Mouse (Mus musculus): ENCODE results near the gene Cnn1. TPM values are rescaled to one million over a fixed set of nuclear protein-coding genes. Genes with fewer than 3 reads are reported as not detected.

The Cnn1 gene
- total and polyA plus RNA-seq, 2 experiments from 2014 or later, result 41.3 to 305 TPM

DNA sequence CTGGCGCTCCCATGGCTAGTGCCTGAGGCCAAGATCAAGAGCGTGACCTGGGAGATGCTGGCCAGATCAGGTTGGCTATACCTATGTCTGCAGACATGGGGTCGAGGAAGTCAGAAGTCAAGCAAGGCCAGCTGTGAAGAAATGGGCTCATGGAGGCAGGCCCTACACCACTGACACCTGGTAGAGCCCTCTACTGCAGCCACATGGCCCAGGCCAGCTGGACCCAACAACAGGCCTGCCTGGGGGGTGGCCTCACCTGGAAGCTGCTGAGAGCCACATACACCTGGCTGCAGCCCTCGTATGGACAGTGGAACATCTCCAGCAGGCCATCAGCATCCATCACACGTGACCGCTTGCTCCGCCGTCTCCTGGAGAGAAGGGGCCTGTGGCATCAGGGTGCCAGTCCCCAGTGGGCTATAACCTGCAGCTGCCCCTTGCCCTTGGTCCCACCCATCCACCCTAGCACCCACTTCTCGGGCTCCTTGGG is 41.9 kb upstream of the Cnn1 start:
- WGBS, result 85% methylated on average over 9 of the region's 9 CpGs
- no peak overlapping the region for H3K4me2 ChIP-seq (ENCODE audit: low read depth, low read length)
- no peak for ATAC-seq (ENCODE audit: insufficient read depth, low read depth)

DNA sequence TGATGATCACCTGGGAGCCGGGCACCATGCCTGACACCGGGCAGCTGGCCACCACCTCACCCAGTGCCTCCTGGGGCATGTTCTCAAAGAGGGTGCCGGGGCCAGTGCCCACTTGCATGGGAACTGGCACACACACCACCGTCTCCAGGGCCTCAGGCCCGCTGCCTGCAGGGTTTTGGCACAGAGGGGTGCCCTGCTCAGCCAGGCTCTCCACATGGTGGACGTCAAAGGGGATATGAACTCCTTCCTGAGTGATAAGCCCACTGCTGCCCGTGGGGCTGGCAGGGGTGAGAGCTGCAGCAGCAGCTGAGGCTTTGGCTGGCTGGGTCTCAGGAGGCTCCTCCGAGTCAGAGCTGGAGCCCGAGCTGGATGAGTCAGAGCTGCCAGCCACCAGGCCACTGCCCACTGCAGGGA is 41.0 kb upstream of the Cnn1 start:
- H3K27me3 ChIP-seq (ENCODE audit: control insufficient read depth, insufficient read depth, low read length), result peaks cover 28% of the 10 kb centered on the region
- H3K9ac ChIP-seq (replicated peaks; ENCODE audit: low read depth, low read length), result no peak overlapping the region
- peaks cover 45% of the 10 kb centered on the region for H3K36me3 ChIP-seq (replicated peaks; ENCODE audit: control insufficient read depth, insufficient read depth, low read length)
- ATAC-seq (ENCODE audit: insufficient read depth, low read depth) (no peak), DNase-seq (ENCODE audit: low spot score) (no peak)
- no peak overlapping the region for H3K4me2 ChIP-seq (ENCODE audit: low read depth, low read length)
- no peak overlapping the region for H3K27ac ChIP-seq (ENCODE audit: low read depth)
- no peak overlapping the region for H3K4me3 ChIP-seq (ENCODE audit: low read depth, low read length)
- no peaks in the 10 kb centered on the region for H3K9me3 ChIP-seq (replicated peaks; ENCODE audit: control insufficient read depth, low read length)
- H3K4me1 ChIP-seq (ENCODE audit: control insufficient read depth, insufficient read depth), result peaks cover 5% of the 10 kb centered on the region; the same call in 1 of the 2 replicates
- WGBS, result 77% methylated on average over 9 of the region's 9 CpGs
- TF ChIP-seq CTCF (IDR thresholded peaks at IDR 0.05; ENCODE audit: low read depth) (no peak), EP300 (IDR thresholded peaks at IDR 0.05; ENCODE audit: low read depth) (no peak)

More for the DNA sequence above, 41.9 kb upstream of the Cnn1 start:
- TF ChIP-seq CTCF (IDR thresholded peaks at IDR 0.05; ENCODE audit: low read depth) (no peak), EP300 (IDR thresholded peaks at IDR 0.05; ENCODE audit: low read depth) (no peak)
- H3K4me1 ChIP-seq (ENCODE audit: control insufficient read depth, insufficient read depth), result peaks cover 5% of the 10 kb centered on the region; the same call in 1 of the 2 replicates
- peaks cover 37% of the 10 kb centered on the region for H3K27me3 ChIP-seq (ENCODE audit: control insufficient read depth, insufficient read depth, low read length)
- H3K4me3 ChIP-seq (ENCODE audit: low read depth, low read length), result no peak overlapping the region
- H3K36me3 ChIP-seq (replicated peaks; ENCODE audit: control insufficient read depth, insufficient read depth, low read length), result peaks cover 37% of the 10 kb centered on the region
- H3K9ac ChIP-seq (replicated peaks; ENCODE audit: low read depth, low read length), result no peak overlapping the region
- H3K27ac ChIP-seq (ENCODE audit: low read depth), result no peak overlapping the region
- no peak for DNase-seq (ENCODE audit: low spot score)
- no peaks in the 10 kb centered on the region for H3K9me3 ChIP-seq (replicated peaks; ENCODE audit: control insufficient read depth, low read length)

DNA sequence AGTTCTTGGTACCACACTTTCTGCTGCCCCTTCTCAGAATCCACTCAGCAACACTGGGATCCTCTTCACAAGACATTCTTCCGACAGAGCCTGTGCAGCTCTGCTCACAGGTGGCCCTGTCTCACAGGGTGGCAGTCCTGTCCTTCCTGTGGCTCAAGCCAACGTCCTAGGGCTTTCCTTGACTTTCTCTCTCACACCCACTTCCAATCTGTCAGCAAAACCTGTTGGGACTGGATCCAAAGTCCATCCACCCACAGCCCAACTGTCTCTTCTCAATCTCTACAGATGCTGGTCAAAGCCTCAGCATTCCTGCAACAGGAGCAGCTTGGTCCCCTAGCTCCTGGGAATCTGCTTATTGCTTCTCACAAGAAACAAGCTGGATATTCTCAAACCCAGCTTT is 37.7 kb upstream of the Cnn1 start:
- H3K4me1 ChIP-seq (ENCODE audit: control insufficient read depth, insufficient read depth), result no peaks in the 10 kb centered on the region
- H3K36me3 ChIP-seq (replicated peaks; ENCODE audit: control insufficient read depth, insufficient read depth, low read length), result peaks cover 75% of the 10 kb centered on the region
- no peak for ATAC-seq (ENCODE audit: insufficient read depth, low read depth)
- TF ChIP-seq CTCF (IDR thresholded peaks at IDR 0.05; ENCODE audit: low read depth), result no peak
- TF ChIP-seq EP300 (IDR thresholded peaks at IDR 0.05; ENCODE audit: low read depth), result no peak
- no peak overlapping the region for H3K4me2 ChIP-seq (ENCODE audit: low read depth, low read length)
- no peak for DNase-seq (ENCODE audit: low spot score)
- no peak overlapping the region for H3K9ac ChIP-seq (replicated peaks; ENCODE audit: low read depth, low read length)
- no peaks in the 10 kb centered on the region for H3K9me3 ChIP-seq (replicated peaks; ENCODE audit: control insufficient read depth, low read length)
- 63% methylated on average over 2 of the region's 2 CpGs for WGBS
- no peak overlapping the region for H3K4me3 ChIP-seq (ENCODE audit: low read depth, low read length)
- H3K27ac ChIP-seq (ENCODE audit: low read depth), result no peak overlapping the region
- no peaks in the 10 kb centered on the region for H3K27me3 ChIP-seq (ENCODE audit: control insufficient read depth, insufficient read depth, low read length)

DNA sequence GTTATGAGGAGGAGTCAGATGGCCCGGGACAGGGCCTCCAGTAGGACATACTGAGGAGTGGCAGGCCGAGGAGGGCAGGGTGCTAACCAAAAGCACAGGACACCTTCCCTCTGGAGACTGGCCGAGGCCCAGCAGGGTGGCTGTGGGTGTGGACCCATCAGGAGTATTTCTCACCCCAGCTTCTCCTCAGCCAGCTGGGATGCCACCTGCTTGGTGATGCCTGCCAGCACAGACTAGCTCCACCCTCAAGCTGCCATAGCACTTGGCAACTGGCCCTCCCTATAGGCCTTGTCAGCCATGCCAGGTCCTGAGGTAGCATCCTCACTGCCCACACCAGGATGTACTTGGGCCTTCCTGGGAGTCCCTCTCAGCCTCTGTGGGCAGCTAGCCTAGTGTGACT is 34.7 kb upstream of the Cnn1 start:
- Histone ChIP-seq H3K4me3 (ENCODE audit: low read depth, low read length) (no peak overlapping the region), H3K36me3 (replicated peaks; ENCODE audit: control insufficient read depth, insufficient read depth, low read length) (peaks cover 74% of the 10 kb centered on the region), H3K27me3 (ENCODE audit: control insufficient read depth, insufficient read depth, low read length) (no peaks in the 10 kb centered on the region), H3K4me1 (ENCODE audit: control insufficient read depth, insufficient read depth) (no peaks in the 10 kb centered on the region), H3K4me2 (ENCODE audit: low read depth, low read length) (no peak overlapping the region), H3K27ac (ENCODE audit: low read depth) (no peak overlapping the region), H3K9me3 (replicated peaks; ENCODE audit: control insufficient read depth, low read length) (no peaks in the 10 kb centered on the region), H3K9ac (replicated peaks; ENCODE audit: low read depth, low read length) (no peak overlapping the region)
- DNase-seq (ENCODE audit: low spot score) (no peak), ATAC-seq (ENCODE audit: insufficient read depth, low read depth) (no peak)
- no peak for TF ChIP-seq CTCF (IDR thresholded peaks at IDR 0.05; ENCODE audit: low read depth)
- 88% methylated on average over 3 of the region's 3 CpGs for WGBS

DNA sequence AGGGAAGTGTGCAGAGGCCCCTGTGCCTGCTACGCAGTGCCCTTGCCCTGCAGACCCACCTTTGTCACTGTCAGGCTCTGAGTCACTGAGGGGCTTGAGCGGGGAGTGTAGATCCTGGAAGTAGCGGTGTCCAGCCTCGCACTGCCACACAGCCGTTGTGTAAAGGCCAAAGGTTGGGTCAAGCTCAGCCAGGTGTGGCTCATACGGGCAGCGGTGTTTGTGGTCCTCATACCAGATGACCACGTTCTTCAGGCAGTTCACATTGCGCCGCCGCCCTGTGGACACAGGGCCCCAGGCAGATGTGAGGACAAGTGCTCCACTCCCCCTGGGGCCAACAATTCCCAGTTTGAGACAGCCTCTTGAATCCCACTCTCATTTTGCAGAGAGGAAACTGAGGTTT is 33.4 kb upstream of the Cnn1 start:
- no peaks in the 10 kb centered on the region; the same call in 1 of the 2 replicates for H3K4me1 ChIP-seq (ENCODE audit: control insufficient read depth, insufficient read depth)
- H3K4me2 ChIP-seq (ENCODE audit: low read depth, low read length), result no peak overlapping the region
- WGBS, result 96% methylated on average over 11 of the region's 11 CpGs
- DNase-seq (ENCODE audit: low spot score) (no peak), ATAC-seq (ENCODE audit: insufficient read depth, low read depth) (no peak)
- no peak overlapping the region for H3K27ac ChIP-seq (ENCODE audit: low read depth)
- H3K27me3 ChIP-seq (ENCODE audit: control insufficient read depth, insufficient read depth, low read length), result no peaks in the 10 kb centered on the region
- H3K36me3 ChIP-seq (replicated peaks; ENCODE audit: control insufficient read depth, insufficient read depth, low read length), result peaks cover 70% of the 10 kb centered on the region
- no peak overlapping the region for H3K4me3 ChIP-seq (ENCODE audit: low read depth, low read length)
- no peak overlapping the region for H3K9ac ChIP-seq (replicated peaks; ENCODE audit: low read depth, low read length)
- H3K9me3 ChIP-seq (replicated peaks; ENCODE audit: control insufficient read depth, low read length), result no peaks in the 10 kb centered on the region
- no peak for TF ChIP-seq CTCF (IDR thresholded peaks at IDR 0.05; ENCODE audit: low read depth)
- TF ChIP-seq EP300 (IDR thresholded peaks at IDR 0.05; ENCODE audit: low read depth), result no peak

DNA sequence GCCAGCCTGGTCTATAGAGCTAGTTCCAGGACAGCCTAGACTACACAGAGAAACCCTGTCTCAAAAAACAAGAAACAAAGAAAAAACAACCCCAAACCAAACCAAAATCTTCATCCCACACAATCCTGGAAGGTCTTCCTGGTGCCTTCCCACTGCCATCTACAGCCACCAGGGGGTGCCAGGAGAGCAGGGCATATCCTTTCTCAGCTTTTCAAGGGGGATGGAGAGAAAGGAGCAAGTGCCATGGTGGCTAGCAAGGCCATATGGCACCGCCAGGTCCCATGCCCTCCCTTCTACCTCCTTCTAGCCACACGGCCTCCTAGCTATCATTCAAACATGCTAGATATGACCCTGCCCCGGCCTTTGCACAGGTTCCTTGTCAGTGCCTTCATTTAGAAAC is 32.6 kb upstream of the Cnn1 start:
- H3K4me3 ChIP-seq (ENCODE audit: low read depth, low read length), result no peak overlapping the region
- no peak overlapping the region for H3K9ac ChIP-seq (replicated peaks; ENCODE audit: low read depth, low read length)
- WGBS, result 71% methylated on average over 3 of the region's 3 CpGs
- H3K4me1 ChIP-seq (ENCODE audit: control insufficient read depth, insufficient read depth), result no peaks in the 10 kb centered on the region; the same call in 1 of the 2 replicates
- no peaks in the 10 kb centered on the region for H3K9me3 ChIP-seq (replicated peaks; ENCODE audit: control insufficient read depth, low read length)
- H3K36me3 ChIP-seq (replicated peaks; ENCODE audit: control insufficient read depth, insufficient read depth, low read length), result peaks cover 62% of the 10 kb centered on the region
- ATAC-seq (ENCODE audit: insufficient read depth, low read depth) (no peak), DNase-seq (ENCODE audit: low spot score) (no peak)
- no peak overlapping the region for H3K4me2 ChIP-seq (ENCODE audit: low read depth, low read length)
- no peak overlapping the region for H3K27ac ChIP-seq (ENCODE audit: low read depth)
- H3K27me3 ChIP-seq (ENCODE audit: control insufficient read depth, insufficient read depth, low read length), result no peaks in the 10 kb centered on the region
- TF ChIP-seq EP300 (IDR thresholded peaks at IDR 0.05; ENCODE audit: low read depth) (no peak), CTCF (IDR thresholded peaks at IDR 0.05; ENCODE audit: low read depth) (peak; percentile 90)

All from heart, postnatal 0 days (tissue).